Mouse (Mus musculus): Measurements from ENCODE around the gene Rnf222. TPM values are rescaled to one million over a fixed set of nuclear protein-coding genes. Genes with fewer than 3 reads are reported as not detected.

The Rnf222 gene
- polyA plus RNA-seq, 1 experiment from 2014 or later = 0.10 TPM

Other genes starting within 250 kb of the Rnf222 start
- gene Myh10, start 197.0 kb upstream of the Rnf222 start, polyA plus RNA-seq (2016; fragmentation: Nextera tagmentation; extraction: Ambion mirVana) = 164 and 167 TPM in 2 replicates
- 60.4 and 65.3 TPM in 2 replicates for gene Ndel1, start 16.7 kb upstream of the Rnf222 start, polyA plus RNA-seq (2016; fragmentation: Nextera tagmentation; extraction: Ambion mirVana)
- 743 and 773 TPM in 2 replicates for gene Rpl26, start 13.0 kb downstream of the Rnf222 start, polyA plus RNA-seq (2016; fragmentation: Nextera tagmentation; extraction: Ambion mirVana)
- gene Odf4, start 38.5 kb downstream of the Rnf222 start, polyA plus RNA-seq (2016; fragmentation: Nextera tagmentation; extraction: Ambion mirVana) = 0.20 TPM in 1 of 2 replicates, not detected in the other
- 5.9 and 6.7 TPM in 2 replicates for gene Arhgef15, start 68.9 kb downstream of the Rnf222 start, polyA plus RNA-seq (2016; fragmentation: Nextera tagmentation; extraction: Ambion mirVana)
- 1.7 and 1.9 TPM in 2 replicates for gene Slc25a35, start 79.6 kb downstream of the Rnf222 start, polyA plus RNA-seq (2016; fragmentation: Nextera tagmentation; extraction: Ambion mirVana)
- gene Rangrf, start 86.6 kb downstream of the Rnf222 start, polyA plus RNA-seq (2016; fragmentation: Nextera tagmentation; extraction: Ambion mirVana) = 39.2 and 42.1 TPM in 2 replicates
- gene Pfas, start 119.9 kb downstream of the Rnf222 start, polyA plus RNA-seq (2016; fragmentation: Nextera tagmentation; extraction: Ambion mirVana) = 34.7 and 38.7 TPM in 2 replicates
- 72.4 and 77.1 TPM in 2 replicates for gene Ctc1, start 127.4 kb downstream of the Rnf222 start, polyA plus RNA-seq (2016; fragmentation: Nextera tagmentation; extraction: Ambion mirVana)
- gene Aurkb, start 157.1 kb downstream of the Rnf222 start, polyA plus RNA-seq (2016; fragmentation: Nextera tagmentation; extraction: Ambion mirVana) = 139 and 142 TPM in 2 replicates
- gene Borcs6, start 171.2 kb downstream of the Rnf222 start, polyA plus RNA-seq (2016; fragmentation: Nextera tagmentation; extraction: Ambion mirVana) = 13.3 and 16.3 TPM in 2 replicates
- gene Tmem107, start 182.3 kb downstream of the Rnf222 start, polyA plus RNA-seq (2016; fragmentation: Nextera tagmentation; extraction: Ambion mirVana) = 45.1 and 48.3 TPM in 2 replicates
- gene Vamp2, start 199.9 kb downstream of the Rnf222 start, polyA plus RNA-seq (2016; fragmentation: Nextera tagmentation; extraction: Ambion mirVana) = 123 and 131 TPM in 2 replicates
- gene Per1, start 206.7 kb downstream of the Rnf222 start, polyA plus RNA-seq (2016; fragmentation: Nextera tagmentation; extraction: Ambion mirVana) = 9.8 and 10.9 TPM in 2 replicates
- 0.21 and 0.38 TPM in 2 replicates for gene Hes7, start 231.9 kb downstream of the Rnf222 start, polyA plus RNA-seq (2016; fragmentation: Nextera tagmentation; extraction: Ambion mirVana)
- 0.18 and 0.29 TPM in 2 replicates for gene 9130213A22Rik, start 234.0 kb downstream of the Rnf222 start, polyA plus RNA-seq (2016; fragmentation: Nextera tagmentation; extraction: Ambion mirVana)
- gene Aloxe3, start 237.3 kb downstream of the Rnf222 start, polyA plus RNA-seq (2016; fragmentation: Nextera tagmentation; extraction: Ambion mirVana) = 0.66 and 0.67 TPM in 2 replicates